Mouse (Mus musculus): ENCODE measurements around the gene Ppp1r12a.

DNA sequence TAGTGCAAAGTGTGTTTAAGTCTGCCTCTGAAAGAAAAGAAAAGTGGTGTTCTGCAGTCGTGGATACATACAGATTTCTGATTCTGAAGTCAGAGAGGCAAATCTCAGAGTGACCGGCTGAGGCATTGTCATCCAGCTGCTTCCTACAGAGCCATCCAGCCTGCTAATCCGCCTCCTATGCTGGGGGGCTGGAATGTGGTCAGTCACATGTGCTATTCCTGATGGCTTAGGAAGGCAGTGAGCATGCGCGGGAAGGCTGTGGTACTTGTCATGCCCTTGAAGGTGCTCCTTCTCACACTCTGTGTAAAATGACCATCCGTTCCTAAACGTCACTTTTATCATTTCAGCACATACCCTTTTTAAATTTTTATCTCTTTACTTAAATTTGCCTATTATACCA, 109.2 kb downstream of the Ppp1r12a start:
- TF ChIP-seq GATA1 (IDR thresholded peaks at IDR 0.05; ENCODE audit: borderline replicate concordance, low read length) = no peak
- no peak for TF ChIP-seq FLI1 (IDR thresholded peaks at IDR 0.05; ENCODE audit: low read length)
